Mouse (Mus musculus): ENCODE measurements around the gene Ppp1r37.

Gene Ppp1r37

DNA sequence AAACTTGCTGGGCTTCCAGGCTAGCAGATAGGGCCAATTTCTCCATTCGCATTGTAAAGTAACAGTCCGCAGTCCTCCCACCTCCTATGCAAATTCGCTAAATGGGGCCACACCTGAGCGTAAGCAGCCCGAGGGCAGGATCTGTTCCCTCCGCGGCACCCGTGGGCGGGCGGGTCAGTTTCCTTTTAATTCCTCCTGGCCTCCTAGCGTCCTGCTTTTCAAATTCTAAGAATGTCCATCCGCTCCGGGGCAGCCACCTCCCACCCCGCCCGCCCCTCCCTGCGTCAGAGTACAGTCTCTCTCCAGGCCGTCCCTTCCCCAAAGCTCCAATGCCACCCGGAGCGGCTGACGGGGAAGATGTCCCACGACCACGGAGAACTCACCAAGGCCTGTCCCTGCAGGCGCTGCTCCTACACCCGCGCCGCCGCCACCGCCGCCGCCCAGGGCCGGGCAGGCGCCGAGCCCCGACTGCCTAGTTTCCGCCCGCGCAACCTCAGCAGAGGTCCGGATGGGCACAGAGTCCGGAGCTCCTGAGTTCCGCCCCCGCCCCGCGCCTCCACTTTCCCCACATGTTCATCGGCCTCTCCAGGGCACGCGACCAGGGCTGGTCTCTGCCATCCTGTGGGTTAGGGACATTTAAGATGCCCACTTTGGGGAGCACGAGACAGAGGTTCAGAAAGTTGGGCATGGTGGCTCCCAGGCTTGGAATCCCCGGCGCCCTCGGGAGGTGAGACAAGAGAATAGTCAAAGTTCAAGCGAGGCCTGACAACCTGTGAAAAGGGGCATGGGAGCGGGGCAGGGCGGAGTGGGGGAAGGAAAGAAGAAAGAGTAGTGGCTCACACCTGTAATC is 10.3 kb upstream of the Ppp1r37 start:
- peak in 1 of 2 experiments; percentile 68 for DNase-seq (ENCODE audit: low spot score in 2 of 2)

DNA sequence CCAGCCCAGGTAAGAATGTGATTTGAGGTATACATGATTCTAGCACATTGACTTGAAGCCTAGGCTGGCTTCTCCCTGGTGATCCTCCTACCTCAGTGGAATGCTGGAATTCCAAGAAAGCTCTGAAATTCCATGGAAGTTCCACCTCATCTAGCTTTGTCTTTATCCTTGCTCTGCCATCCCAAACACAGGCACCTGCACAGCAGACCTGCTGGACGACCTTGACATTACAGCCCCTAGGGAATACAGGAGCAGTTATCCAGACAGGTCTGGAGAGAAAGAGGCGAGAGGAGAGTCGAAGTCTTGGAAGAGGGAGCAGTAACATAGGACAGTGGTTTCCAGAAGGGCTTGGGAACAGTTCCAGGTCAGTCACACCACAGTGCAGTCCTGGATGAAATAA is 6.8 kb upstream of the Ppp1r37 start:
- DNase-seq (ENCODE audit: low spot score in 2 of 2) = no peak

DNA sequence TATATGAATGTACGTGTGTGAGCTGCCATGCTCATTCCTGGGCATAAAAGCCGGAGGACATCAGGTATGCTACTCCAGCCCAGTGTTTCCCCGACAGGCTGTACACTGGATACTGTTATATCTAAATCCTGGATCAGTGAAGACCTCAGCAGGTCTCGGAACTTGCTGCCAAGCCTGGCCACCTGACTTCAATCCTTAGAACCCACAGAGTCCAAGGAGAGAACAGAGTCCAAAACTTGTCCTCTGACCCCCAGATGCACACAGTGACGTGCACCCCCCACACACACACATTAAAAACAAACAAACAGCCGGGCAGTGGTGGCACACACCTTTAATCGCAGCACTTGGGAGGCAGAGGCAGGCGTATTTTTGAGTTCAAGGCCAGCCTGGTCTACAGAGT is 4.5 kb upstream of the Ppp1r37 start:
- DNase-seq (ENCODE audit: low spot score in 2 of 2) = no peak

- no peak for DNase-seq (ENCODE audit: low spot score in 2 of 2)
These were observed 2.9 kb upstream of the Ppp1r37 start for GRCm38 (mm10) chr7:19565803-19566202.

DNA sequence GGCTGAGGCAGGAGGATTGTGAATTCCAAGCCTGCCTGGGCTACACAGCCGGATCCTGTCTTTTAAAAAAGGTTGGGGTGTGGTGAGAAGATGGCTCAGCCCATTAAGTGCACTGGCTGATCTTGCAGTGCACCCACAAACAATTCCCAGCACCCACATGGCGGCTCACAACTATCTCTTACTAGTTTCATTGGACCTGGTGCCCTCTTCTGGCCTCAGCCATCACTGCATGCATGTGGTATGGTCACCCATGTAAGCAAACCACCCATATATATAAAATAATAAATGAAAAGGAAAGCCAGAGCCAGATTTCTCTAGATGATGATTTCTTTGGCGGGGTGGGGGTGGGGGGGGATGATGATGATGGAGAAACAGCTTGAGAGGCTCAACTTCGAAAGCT is 1.6 kb upstream of the Ppp1r37 start:
- DNase-seq (ENCODE audit: low spot score in 2 of 2) = no peak

DNA sequence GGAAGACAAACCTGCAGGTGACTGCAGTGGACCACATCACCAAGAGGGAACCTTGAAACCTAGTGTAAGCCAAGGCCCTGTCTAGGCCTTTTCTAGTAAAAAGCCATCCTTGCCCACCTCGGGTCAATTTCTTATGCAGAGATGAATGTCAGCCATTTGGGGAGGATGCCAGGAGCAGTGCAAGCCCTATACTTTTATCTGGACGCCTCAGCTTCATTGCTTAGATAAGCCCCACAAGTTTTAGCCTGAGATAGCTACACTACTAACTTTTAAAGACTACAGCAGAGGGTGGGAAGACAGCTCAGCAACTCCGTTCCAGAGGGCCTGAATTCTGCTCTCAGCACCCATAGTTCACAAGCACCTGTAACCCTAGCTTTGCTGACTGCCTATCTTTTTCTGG is 1.0 kb upstream of the Ppp1r37 start:
- DNase-seq (ENCODE audit: low spot score in 2 of 2) = no peak

DNA sequence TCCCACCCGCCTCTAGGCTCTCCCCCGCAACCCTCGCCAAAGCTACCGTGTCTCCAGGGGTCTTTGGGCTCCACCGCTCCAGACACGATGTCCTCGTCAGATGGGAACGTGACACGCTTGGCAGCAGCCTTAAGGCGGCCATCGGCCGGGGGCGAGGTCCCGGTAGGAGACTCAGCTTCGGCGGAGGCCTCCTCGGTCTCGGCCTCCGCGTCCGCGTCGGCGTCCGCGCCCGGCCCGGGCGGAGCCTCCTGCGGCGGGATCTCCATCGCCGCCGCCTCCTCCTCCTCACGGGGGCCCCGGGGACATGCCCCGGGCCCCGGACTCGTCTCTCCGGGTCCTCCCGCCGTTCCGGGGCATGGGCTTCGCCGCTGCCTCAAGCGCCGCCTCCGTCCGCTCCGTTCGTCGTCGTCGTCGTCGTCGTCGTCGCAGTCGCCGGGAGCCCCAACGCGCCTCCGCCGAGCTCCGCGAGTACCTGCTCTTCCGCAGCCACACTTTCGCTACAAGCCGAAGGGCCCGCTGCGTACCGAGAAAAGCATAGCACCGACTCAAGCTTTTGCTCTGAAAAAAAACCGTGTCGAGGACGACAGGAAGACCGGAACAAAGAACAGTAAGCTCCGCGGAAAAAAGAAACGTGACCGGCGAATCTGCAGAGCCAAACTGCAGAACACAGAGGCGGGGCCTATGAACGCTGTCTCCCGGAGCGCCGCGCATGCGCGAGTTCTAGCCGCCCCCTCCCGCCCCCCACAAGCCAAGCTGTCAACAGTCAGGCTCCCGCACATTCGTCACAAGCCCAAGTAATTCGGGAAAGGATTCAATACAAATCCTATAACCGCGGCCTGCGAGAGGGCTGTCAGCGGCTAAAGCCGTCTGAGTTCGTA is 872 bp downstream of the Ppp1r37 start:
- DNase-seq (ENCODE audit: low spot score in 2 of 2) = peak; percentile 62 to 87

DNA sequence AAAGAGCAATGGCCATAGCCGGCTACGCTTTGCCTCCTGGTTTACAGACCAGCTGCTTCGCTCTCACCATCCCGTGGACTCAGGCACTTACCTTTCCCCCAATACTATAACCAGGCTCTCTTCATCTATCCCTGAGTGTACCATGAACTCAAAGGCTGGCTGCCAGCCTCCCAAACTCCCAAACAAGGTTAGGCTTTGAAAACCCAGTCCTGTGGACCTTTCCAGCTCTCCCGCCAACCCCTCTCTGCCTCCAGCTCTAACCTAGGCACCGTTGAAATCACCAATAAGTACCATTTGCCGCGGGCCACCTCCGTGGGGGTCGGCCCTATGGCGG is 1.5 kb downstream of the Ppp1r37 start:
- no peak for DNase-seq (ENCODE audit: low spot score in 2 of 2)

DNA sequence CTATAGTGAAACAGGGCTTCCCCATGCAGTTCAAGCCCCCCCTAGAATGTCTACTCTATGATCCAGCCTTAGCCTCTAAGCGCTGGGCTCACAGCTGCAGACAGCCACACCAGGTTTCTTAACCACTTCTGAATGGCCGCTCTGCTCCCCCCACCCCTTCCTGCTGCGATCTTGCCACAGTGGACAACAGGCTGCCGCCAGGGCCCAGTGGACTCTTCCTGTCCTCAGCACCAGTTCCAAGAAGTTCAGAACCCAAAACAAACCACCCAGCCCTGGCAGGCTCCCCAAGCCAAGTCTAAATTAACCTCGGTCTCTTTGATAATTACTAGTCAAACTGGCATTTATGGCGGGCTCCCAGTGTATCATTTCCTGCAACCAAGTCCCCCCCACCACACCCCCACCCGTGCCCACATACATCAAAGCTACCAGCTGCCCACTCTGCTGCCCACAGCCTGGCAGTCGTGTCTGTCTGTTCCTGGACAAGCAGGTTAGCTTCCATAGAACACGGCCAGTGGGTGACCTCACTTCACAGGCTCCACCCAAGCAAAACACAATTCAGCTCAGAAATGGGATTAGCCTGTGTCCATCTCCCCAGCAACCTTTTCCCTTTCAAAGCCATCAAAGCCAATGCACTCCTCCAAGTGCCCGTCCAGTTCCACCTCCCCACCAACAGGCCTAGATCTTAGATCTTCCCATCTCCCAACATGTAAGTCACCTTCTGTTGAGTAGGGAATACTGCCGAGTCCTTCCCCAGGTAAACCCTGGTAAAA is 2.2 kb downstream of the Ppp1r37 start:
- no peak for DNase-seq (ENCODE audit: low spot score in 2 of 2)

DNA sequence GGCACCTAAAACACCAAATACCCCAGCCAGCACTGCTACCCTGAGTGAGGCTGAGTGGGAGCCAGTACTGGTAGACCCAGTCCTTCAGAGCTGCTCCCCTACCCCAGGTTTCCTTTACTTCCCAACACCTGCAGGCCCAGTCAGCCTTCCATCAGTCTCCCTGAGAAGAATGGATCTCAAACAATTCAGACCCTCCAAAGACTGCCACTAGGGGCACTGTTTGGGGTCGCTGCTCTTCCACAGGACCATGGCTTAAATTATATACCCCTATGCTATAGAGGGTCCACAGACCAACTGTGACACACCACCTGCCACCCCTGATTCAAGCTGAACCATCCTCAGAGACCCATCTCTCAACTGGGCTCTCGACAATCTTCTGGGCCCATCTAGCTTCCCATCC is 3.9 kb downstream of the Ppp1r37 start:
- no peak for DNase-seq (ENCODE audit: low spot score in 2 of 2)

- DNase-seq (ENCODE audit: low spot score in 2 of 2) = peak in 1 of 2 experiments; percentile 42
These were observed 4.6 kb downstream of the Ppp1r37 start for GRCm38 (mm10) chr7:19557982-19558900.

DNA sequence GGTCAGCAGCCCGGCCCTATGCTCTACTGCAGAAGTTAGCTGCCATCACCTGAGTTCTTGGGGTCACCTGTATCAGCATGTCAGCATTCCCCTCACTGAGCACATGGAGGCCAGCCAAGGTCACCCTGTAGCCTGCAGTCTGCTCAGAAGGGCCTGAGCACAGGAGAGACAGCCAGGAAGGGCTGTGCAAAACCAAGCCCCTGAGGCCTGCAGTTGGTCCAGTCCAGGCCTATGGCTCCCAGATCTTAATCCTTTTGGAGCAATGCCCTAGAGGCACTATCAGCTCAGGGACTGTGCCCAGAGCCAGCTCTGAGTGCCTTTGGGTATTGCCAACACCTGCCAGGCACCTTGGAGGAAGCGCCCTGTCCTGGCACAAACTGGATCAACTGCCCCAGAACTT is 5.8 kb downstream of the Ppp1r37 start:
- DNase-seq (ENCODE audit: low spot score in 2 of 2) = no peak

DNA sequence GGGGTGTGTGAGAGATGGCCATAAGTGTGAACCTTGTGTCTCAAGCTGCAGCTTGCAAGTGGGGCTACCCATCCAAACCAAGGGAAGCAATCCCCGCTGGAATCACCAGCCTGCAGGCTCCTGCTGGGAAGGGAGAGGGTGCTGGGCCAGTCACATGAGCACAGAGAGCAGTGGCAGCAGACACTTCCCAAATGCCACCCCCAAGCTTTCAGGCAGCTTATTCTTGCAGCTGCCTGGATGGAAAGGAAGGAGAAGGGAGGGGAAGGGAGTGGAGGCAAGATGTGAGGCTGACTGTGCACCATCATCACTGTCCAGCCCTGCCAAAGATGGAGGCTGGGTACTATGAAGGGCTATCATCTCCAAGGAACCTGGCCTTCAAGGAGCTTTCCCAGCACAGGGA is 8.7 kb downstream of the Ppp1r37 start:
- DNase-seq (ENCODE audit: low spot score in 2 of 2) = peak; percentile 61 to 76

DNA sequence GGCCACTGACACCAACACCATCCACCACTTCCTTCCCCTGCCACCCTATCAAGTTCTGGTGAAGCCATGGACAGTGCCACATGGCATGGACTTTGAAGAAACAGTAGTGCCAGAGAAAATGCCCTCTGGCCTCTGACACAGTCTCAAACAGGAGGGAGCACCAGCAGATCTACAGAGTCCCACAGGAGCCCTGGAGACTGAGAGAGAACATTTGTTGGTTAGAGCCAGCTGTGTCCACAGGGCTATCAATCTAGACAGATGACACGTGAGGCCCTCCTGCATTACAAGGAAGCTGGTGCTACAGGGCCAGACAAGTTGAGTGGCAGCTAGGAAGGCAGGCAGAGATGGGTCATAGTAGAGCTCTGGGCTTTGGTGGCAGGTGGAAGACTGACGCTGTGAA is 10.4 kb downstream of the Ppp1r37 start:
- DNase-seq (ENCODE audit: low spot score in 2 of 2) = no peak

DNA sequence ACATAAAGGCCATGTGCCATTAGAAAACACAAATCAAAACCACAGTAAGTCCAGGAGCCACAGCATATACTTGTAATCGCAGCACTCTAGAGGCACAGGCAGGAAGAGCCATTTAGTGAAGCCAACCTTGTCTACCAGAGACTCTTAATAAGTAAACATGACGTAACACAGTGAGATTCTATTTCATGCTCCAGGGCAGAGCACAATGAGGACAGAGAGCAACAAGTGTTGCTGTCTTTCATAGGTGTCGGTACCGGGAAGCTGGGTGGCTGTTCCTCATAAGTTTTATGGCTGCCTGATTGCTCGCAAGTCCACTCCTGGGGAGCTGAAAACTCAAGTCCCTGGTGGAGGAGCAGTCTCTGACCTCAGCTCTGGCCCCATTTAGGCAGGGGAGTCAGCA is 11.2 kb downstream of the Ppp1r37 start:
- no peak for DNase-seq (ENCODE audit: low spot score in 2 of 2)

DNA sequence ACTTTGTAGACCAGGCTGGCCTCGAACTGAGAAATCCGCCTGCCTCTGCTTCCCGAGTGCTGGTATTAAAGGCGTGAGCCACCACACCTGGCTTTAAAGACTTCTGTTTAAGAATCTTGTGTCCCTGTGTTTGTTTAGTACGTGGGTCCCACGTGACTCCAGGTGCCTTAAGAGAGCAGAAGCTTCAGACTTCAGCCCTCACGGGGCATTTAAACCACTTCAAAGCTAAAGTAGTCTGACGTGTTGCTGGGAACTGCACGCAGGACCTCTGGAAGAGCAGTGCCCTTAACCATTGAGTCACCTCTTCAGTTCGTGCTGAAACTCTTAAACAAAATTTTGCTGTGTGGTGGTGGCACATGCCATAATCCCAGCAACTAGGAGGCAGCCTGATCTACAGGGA is 13.5 kb downstream of the Ppp1r37 start:
- no peak for DNase-seq (ENCODE audit: low spot score in 2 of 2)

DNA sequence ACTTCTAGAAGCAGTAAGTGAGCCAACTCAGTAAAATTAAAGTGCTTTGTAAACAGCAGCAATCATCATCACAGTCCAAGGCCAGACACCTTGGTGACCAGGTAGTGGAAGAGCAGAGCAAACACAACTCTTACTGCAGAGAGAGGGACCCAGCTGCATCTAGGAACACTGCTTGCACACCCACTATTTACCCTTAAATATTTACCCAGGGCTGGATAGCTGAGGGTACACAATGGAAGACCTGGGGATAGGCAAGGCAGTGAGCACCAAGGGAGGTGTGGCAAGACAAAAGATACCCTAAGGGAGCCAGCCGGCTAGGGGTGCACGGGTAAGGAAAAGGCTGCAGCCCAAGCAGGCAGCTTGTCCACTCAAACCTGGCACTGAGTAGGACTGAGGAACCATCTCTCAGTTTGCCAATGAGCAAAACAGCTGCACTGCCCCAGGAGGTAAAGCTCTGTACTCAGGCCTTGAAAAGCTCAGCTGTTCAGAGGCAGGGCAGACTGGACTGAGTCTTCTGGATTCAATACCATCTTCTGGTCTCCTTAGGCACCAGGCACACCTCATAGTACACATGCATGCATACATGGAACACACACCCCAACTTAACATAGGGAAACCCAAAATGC is 15.4 kb downstream of the Ppp1r37 start:
- DNase-seq (ENCODE audit: low spot score in 2 of 2) = no peak

- DNase-seq (ENCODE audit: low spot score in 2 of 2) = no peak
These were observed 16.9 kb downstream of the Ppp1r37 start for GRCm38 (mm10) chr7:19546007-19546406.

DNA sequence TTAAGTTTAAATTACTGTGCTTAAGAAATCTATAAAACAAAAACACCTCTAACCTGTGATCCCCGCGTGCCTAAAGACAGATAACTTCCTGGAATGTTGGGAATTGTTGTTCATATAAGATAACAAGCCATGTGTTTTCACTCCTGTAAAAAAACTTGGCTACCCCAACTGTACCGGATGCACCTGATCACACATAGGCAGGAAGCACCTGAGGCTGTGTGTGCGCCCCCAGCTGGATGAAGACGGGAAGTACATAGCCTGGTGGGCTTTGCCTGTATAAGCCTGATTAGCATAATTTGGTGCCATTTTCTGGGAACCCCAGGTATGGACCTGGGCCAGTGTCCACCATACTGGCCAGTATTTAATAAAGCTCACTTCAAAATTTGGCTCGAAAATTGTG is 19.3 kb downstream of the Ppp1r37 start:
- DNase-seq (ENCODE audit: low spot score in 2 of 2) = no peak

- no peak for DNase-seq (ENCODE audit: low spot score in 2 of 2)
These were observed 20.7 kb downstream of the Ppp1r37 start for GRCm38 (mm10) chr7:19542155-19542691.
